Mouse (Mus musculus) limb, embryonic 13.5 days (tissue): ENCODE results near the gene Hk2. TPM values are rescaled to one million over a fixed set of nuclear protein-coding genes. Genes with fewer than 3 reads are reported as not detected.

Experiments used
- ATAC-seq: fragments of 200-750 bp; cut with Nextera tagmentation; 2 replicates; pipeline ENCODE4 v1.8.0; 2017; ENCODE audit warnings: low read depth, moderate number of reproducible peaks, moderate TSS enrichment; ENCODE audit not compliant: low FRiP score
- H3K27ac ChIP-seq: fragments of 300-500 bp; sonication (generic); 2 replicates; pipeline ENCODE4 v1.5.1; 2015; ENCODE audit warnings: inconsistent platforms, mild to moderate bottlenecking, moderate library complexity
- H3K27me3 ChIP-seq: fragments of 300-500 bp; sonication (generic); 2 replicates; pipeline ENCODE4 v1.6.1; 2015; ENCODE audit warnings: mild to moderate bottlenecking, inconsistent platforms
- H3K36me3 ChIP-seq: fragments of 300-500 bp; sonication (generic); 2 replicates; pipeline ENCODE4 v1.6.1; 2015; ENCODE audit warnings: inconsistent platforms, mild to moderate bottlenecking, moderate library complexity
- H3K4me1 ChIP-seq: fragments of 300-500 bp; sonication (generic); 2 replicates; pipeline ENCODE4 v1.6.1; 2015; ENCODE audit warnings: inconsistent platforms
- H3K4me2 ChIP-seq: fragments of 300-500 bp; sonication (generic); replicated peaks from 2 replicates; pipeline ENCODE4 v1.6.1; 2015; ENCODE audit warnings: inconsistent platforms, mild to moderate bottlenecking, moderate library complexity
- H3K4me3 ChIP-seq: fragments of 300-500 bp; sonication (generic); 2 replicates; pipeline ENCODE4 v1.5.1; 2015; ENCODE audit warnings: moderate library complexity, mild to moderate bottlenecking, inconsistent platforms
- H3K9ac ChIP-seq: fragments of 300-500 bp; sonication (generic); 2 replicates; pipeline ENCODE4 v1.6.1; 2015; ENCODE audit warnings: mild to moderate bottlenecking, inconsistent platforms
- H3K9me3 ChIP-seq: fragments of 300-500 bp; sonication (generic); 2 replicates; pipeline ENCODE4 v1.6.1; 2016; ENCODE audit warnings: inconsistent platforms
- WGBS: fragments of 180-500 bp; shearing (Covaris S2); methylation state at CpG from one replicate; pipeline ENCODE4 v1.1.7; 2015; 5-methylcytosine and 5-hydroxymethylcytosine counted together
- polyA plus RNA-seq: library from polyadenylated mRNA; unstranded; fragments of >200 nt; fragmentation: Nextera tagmentation; extraction: Ambion mirVana; gene quantifications from 2 replicates; pipeline ENCODE4 v1.2.1, GENCODE M21; 2015

Gene Hk2
- 19.5 and 20.2 TPM in 2 replicates for polyA plus RNA-seq

DNA sequence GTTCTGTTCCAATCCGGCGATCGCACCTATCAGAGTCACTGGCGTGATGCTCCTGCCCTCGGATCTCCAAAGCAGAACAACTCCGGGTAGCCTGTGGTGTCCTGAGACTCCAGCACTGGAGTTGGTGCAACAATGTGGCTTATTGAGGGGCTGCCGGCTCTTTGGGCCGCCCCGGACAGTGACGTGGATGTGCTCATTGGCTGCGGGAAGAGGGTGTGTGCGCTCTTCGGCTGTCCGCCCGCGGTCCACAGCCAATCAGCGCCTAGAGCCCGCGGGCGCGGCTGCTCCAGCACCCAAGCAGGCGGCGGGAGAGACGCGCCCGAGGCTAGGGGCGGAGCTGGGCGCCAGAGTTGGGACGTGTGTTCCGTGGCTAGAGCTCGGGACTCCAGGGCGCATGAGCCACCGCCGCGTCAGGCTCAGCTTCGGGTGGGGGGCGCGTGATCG lies at the start of gene Hk2:
TSS of gene Hk2 (minus strand) at position 134 of the 444 bp plus-strand sequence.
- Histone ChIP-seq H3K9me3 (no peaks in the 10 kb centered on the region), H3K27me3 (peaks cover 8% of the 10 kb centered on the region; the same call in 1 of the 2 replicates), H3K27ac (peak within 1 kb of the TSS; percentile 67), H3K4me1 (peaks cover 21% of the 10 kb centered on the region), H3K36me3 (no peaks in the 10 kb centered on the region), H3K4me3 (peak within 1 kb of the TSS; percentile 67), H3K4me2 (peak within 1 kb of the TSS; percentile 95), H3K9ac (peak within 1 kb of the TSS; percentile 75)
- under 1% methylated on average over 39 of the region's 39 CpGs for WGBS
- peak; percentile 97 for ATAC-seq

DNA sequence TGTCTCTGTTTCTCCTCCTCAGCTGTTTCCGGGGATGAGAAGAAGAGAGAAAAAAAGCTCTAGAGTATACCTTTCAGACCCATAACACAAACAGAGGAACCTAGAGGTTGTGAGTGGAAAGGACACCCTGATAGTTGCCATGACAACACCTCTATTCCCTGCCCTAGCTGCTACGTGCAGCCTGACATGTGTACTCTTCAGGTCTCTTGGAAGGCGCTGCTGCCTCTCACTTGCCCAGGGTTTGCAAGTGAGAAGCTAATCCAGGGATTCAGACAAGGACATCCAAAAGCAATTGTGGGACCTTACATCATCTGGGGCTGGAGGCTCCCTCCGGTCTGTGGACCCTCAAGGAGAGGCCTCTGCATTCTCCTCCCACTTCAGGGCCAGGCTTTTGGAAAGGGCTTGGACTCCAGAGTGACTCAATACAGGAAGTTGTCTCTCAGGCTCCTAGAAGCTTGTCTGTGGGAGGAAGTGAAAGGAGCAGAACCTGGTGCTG lies 47.6 kb upstream of the Hk2 start:
- H3K27ac ChIP-seq, result no peak overlapping the region
- no peaks in the 10 kb centered on the region for H3K27me3 ChIP-seq
- H3K4me1 ChIP-seq, result no peaks in the 10 kb centered on the region
- no peaks in the 10 kb centered on the region for H3K36me3 ChIP-seq
- H3K4me2 ChIP-seq, result no peak overlapping the region
- H3K9me3 ChIP-seq, result no peaks in the 10 kb centered on the region
- ATAC-seq, result no peak
- no peak overlapping the region for H3K4me3 ChIP-seq
- no peak overlapping the region for H3K9ac ChIP-seq
- 55% methylated on average over 4 of the region's 4 CpGs for WGBS

DNA sequence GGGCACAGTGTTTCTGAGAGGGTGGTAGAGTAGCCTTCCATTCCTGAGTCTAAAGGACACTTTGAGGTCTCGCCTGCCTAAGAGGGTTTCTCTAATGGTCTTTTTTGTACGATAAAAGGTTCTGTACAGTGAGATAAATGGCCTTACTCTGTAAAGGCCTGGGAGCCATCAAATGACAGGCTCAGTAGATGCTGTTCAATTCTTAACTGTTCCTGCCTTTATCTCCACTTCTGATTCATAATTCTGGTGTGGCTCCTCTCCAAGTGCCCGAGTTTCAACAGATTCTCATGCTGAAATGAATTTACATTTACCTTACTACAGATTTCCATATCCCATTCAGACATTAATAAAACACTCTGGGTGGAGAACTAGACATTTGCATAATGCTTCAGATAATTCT lies 46.5 kb upstream of the Hk2 start:
- H3K36me3 ChIP-seq, result no peaks in the 10 kb centered on the region
- no peaks in the 10 kb centered on the region for H3K27me3 ChIP-seq
- H3K4me2 ChIP-seq, result no peak overlapping the region
- no peak overlapping the region for H3K9ac ChIP-seq
- 76% methylated on average over 3 of the region's 3 CpGs for WGBS
- H3K27ac ChIP-seq, result no peak overlapping the region
- no peak for ATAC-seq
- H3K4me3 ChIP-seq, result no peak overlapping the region
- no peaks in the 10 kb centered on the region for H3K9me3 ChIP-seq
- no peaks in the 10 kb centered on the region for H3K4me1 ChIP-seq

DNA sequence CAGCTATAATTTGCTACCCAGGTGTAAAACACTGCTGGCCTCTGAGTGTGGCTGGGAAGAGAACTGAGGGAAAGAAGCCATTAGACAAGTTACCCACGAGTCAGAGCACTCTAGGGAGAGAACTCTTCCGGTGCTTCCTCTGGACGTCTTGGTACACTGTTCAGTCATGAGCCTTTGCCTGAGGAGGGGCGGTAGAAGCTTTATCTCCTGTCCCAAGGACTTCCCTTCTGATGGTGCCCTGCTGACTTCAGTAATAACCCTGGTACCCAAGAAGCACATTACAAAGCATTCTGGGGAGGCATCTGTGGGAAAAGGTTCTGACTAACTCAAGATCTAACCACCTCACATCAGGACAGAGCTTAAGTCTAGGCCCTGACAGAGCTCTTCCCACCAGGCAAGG lies 40.6 kb upstream of the Hk2 start:
- Histone ChIP-seq H3K27me3 (no peaks in the 10 kb centered on the region), H3K27ac (no peak overlapping the region), H3K9me3 (no peaks in the 10 kb centered on the region), H3K4me3 (no peak overlapping the region), H3K9ac (no peak overlapping the region), H3K4me1 (no peaks in the 10 kb centered on the region), H3K36me3 (no peaks in the 10 kb centered on the region), H3K4me2 (no peak overlapping the region)
- ATAC-seq, result no peak
- 70% methylated on average over 4 of the region's 4 CpGs for WGBS

DNA sequence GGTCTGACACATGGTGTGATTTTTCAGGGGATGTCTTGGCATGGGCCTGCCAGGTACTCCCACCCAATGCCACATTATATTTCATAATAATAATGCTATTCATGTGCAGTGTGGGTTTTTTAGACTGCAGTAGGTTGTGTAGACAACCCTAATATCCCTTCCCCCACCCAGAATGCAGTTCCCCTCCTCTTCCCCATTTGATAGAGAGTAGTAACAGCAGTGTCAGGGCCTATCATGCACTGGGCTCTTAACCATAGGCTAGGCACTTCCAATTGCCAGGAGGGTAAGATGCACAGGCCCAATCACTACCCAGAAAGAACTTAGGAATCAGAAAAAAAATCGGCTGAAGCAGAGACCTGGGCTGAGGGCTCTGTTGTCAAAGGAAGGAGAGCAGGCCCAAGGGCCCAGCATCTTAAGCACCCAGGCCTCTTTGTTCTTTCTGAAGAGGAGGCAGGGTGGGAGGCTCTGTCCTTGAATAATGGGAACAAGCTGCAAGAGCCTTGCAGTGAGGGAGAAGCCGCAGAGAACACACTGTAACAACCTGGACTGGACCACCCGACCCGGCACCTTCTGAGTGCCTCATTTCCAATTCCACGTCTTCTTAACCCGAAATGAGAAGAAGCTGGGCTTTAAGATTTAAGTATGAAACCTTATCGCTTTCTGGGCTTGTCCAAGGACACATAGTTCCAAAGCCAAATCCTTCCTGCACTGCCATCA lies 33.9 kb upstream of the Hk2 start:
- Histone ChIP-seq H3K4me1 (0 out of 2 replicates have a peak, but pooled peaks cover 3% of the 10 kb centered on the region), H3K36me3 (no peaks in the 10 kb centered on the region), H3K9me3 (no peaks in the 10 kb centered on the region), H3K4me2 (no peak overlapping the region), H3K9ac (no peak overlapping the region), H3K4me3 (no peak overlapping the region), H3K27ac (no peak overlapping the region), H3K27me3 (no peaks in the 10 kb centered on the region)
- no peak for ATAC-seq
- WGBS, result 83% methylated on average over 7 of the region's 7 CpGs

DNA sequence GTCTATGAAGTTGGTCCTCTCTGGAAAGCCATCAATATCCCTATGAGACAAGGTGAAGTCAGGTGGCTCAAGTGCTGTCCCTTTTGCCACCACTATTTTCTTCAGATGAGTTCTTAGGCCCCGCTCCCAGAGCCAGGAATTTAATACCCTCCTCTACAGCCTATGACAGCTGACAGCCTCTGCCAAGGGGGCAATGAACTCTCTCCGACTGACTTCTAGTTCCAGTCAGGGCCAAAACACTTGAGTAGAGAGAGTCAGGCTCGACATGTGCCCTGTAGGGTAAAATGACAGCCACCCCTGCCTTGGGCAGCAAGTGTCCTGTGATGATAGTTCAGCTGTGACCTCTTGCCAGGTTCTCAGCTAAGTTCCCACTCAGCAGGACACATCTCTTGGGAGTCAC lies 32.7 kb upstream of the Hk2 start:
- WGBS, result 64% methylated on average over 3 of the region's 3 CpGs
- Histone ChIP-seq H3K27me3 (no peaks in the 10 kb centered on the region), H3K36me3 (no peaks in the 10 kb centered on the region), H3K4me3 (no peak overlapping the region), H3K27ac (no peak overlapping the region), H3K4me2 (no peak overlapping the region), H3K9ac (no peak overlapping the region), H3K4me1 (0 out of 2 replicates have a peak, but pooled peaks cover 3% of the 10 kb centered on the region), H3K9me3 (no peaks in the 10 kb centered on the region)
- no peak for ATAC-seq

DNA sequence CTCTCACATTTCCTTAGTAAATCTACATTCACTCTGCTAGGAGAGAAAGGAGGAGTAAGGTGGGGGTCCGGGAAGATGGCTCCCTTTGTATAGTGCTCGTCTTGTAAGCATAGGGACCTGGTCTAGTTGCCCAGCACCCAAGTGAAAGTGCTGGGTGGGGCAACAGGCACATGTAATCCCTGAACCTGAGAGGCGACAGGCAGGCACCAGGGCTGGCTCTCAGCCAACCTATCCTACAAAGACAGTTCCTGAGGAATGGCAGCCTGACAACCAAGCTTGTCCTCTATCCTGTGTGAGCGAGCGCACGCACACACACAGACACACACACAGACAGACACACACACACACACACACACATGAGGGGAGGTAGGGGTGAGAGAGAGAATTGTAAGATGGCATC lies 32.2 kb upstream of the Hk2 start:
- Histone ChIP-seq H3K4me2 (no peak overlapping the region), H3K27me3 (no peaks in the 10 kb centered on the region), H3K9me3 (no peaks in the 10 kb centered on the region), H3K36me3 (no peaks in the 10 kb centered on the region), H3K27ac (no peak overlapping the region), H3K4me1 (0 out of 2 replicates have a peak, but pooled peaks cover 3% of the 10 kb centered on the region), H3K4me3 (no peak overlapping the region), H3K9ac (no peak overlapping the region)
- WGBS, result 70% methylated on average over 6 of the region's 6 CpGs
- no peak for ATAC-seq

DNA sequence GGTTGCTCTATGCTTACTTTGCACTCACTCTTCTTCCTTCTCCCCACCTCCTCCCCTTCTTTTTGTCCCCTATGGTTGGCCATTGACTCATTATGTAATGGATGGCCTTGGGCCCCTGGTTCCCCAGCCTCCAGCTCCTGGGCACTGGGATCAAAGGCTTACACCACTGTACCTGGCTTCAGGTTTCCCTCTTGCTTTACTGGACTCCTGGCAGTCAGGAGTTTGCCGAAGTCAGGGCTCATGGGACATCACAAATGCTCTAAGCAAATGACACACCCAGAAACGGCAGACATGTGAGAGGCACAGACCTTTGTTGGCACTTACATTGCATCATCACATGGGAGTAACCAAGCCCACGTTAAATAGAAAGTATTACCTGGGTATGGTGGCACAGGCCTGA lies 31.6 kb upstream of the Hk2 start:
- Histone ChIP-seq H3K9me3 (no peaks in the 10 kb centered on the region), H3K4me1 (0 out of 2 replicates have a peak, but pooled peaks cover 3% of the 10 kb centered on the region), H3K4me3 (no peak overlapping the region), H3K36me3 (no peaks in the 10 kb centered on the region), H3K27me3 (no peaks in the 10 kb centered on the region), H3K4me2 (no peak overlapping the region), H3K27ac (no peak overlapping the region), H3K9ac (no peak overlapping the region)
- no peak for ATAC-seq
- WGBS, result 69% methylated on average over 3 of the region's 3 CpGs

DNA sequence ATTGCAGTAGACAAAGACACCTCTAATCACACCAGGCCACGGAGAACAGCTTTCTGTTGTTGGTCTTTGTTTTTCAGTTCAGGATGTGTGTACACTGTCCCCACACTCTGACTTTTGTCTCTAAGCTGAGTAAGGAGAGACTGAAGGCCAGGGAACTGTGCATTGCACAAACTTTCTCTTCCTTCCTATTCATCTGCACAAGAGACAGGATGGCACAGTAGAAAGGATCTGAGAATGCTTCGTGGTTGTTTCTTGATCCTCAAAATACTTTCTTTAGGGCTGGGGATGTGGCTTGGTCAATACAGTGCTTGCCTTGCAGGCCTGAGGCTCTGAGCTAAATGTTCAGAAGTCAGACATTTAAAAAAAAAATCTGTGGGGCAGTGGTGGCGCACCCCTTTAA lies 30.7 kb upstream of the Hk2 start:
- Histone ChIP-seq H3K27ac (no peak overlapping the region), H3K9ac (no peak overlapping the region), H3K9me3 (no peaks in the 10 kb centered on the region), H3K36me3 (no peaks in the 10 kb centered on the region), H3K27me3 (no peaks in the 10 kb centered on the region), H3K4me3 (no peak overlapping the region), H3K4me2 (no peak overlapping the region), H3K4me1 (0 out of 2 replicates have a peak, but pooled peaks cover 3% of the 10 kb centered on the region)
- no peak for ATAC-seq
- WGBS, result 82% methylated on average over 3 of the region's 3 CpGs

DNA sequence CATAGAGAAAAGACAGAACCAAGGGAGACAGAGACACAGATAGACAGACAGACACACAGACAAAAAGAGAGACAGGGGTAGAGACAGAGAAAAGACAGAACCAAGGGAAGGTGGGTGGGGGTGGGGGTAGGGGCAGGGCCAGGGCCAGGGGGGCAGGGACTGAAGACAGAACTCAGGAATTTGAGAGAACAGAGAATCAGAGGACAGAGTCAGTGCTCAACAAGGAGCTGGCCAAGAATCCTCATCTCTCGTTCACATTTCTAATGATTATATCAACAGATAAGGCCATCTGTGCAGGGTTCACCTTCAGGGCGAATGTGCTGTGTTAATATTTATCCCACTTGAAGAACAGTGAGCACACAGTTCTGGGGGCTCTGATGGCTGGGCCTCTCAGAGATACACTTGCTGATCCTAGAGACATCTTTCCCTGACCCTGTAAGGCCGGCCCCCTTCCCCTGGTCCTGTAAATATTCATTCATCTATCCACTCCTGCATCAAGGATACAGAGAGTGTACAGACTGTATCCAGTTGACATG lies 24.0 kb upstream of the Hk2 start:
- 59% methylated on average over 3 of the region's 3 CpGs for WGBS
- H3K4me2 ChIP-seq, result no peak overlapping the region
- H3K27me3 ChIP-seq, result no peaks in the 10 kb centered on the region
- H3K36me3 ChIP-seq, result no peaks in the 10 kb centered on the region
- no peak for ATAC-seq
- no peak overlapping the region for H3K4me3 ChIP-seq
- H3K4me1 ChIP-seq, result no peaks in the 10 kb centered on the region
- no peak overlapping the region for H3K27ac ChIP-seq
- no peak overlapping the region for H3K9ac ChIP-seq
- no peaks in the 10 kb centered on the region for H3K9me3 ChIP-seq

DNA sequence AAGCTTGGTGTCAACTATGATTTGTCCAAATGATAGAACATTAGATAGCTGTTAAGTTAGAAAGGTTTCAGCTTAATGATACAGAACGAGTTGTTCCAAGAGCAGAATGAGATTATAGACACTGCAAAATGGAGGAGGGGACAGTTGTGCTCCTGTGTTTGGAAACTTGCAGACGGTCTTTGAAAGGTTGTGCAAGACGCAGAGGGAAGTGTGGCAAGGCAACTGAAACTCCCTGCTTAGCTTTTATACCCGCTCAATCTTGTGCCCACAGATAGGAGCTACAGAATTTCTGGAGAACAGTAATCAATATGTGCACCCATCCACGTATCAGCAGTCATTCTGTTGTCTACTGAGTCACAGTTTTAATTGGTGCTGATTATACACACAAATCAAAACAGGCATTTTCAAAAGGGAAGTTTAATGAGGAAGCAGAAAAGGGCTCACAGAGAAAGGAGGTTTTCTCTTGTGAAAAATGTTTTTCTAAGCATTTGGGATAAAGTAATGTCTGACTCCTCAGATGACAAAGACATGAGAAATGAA lies 23.1 kb upstream of the Hk2 start:
- 72% methylated on average over 5 of the region's 5 CpGs for WGBS
- H3K27me3 ChIP-seq, result no peaks in the 10 kb centered on the region
- ATAC-seq, result no peak
- no peak overlapping the region for H3K9ac ChIP-seq
- H3K4me2 ChIP-seq, result no peak overlapping the region
- no peaks in the 10 kb centered on the region for H3K4me1 ChIP-seq
- no peaks in the 10 kb centered on the region for H3K9me3 ChIP-seq
- H3K27ac ChIP-seq, result no peak overlapping the region
- H3K36me3 ChIP-seq, result no peaks in the 10 kb centered on the region
- H3K4me3 ChIP-seq, result no peak overlapping the region

DNA sequence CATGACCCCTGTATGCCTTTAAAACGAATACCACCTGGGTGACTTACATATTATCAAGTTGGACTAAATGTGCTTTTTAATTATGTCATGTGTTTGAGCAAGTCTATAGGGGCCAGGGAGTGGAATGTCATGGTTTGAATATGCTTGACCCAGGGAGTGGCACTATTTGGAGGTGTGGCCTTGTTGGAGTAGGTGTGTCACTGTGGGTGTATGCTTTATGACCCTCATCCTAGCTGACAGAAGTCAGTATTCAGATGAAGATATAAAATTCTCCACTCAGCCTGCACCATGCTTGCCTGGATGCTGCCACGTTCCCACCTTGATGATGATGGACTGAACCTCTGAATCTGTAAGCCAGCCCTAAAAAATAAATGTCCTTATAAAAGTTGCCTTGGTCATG lies 16.6 kb upstream of the Hk2 start:
- Histone ChIP-seq H3K9me3 (no peaks in the 10 kb centered on the region), H3K4me1 (no peaks in the 10 kb centered on the region), H3K27ac (no peak overlapping the region), H3K4me3 (no peak overlapping the region), H3K27me3 (no peaks in the 10 kb centered on the region), H3K36me3 (no peaks in the 10 kb centered on the region), H3K4me2 (no peak overlapping the region), H3K9ac (no peak overlapping the region)
- 81% methylated on average over 2 of the region's 2 CpGs for WGBS
- no peak for ATAC-seq
